Mouse (Mus musculus): ENCODE data around the gene Wdr11.

The Wdr11 gene

DNA sequence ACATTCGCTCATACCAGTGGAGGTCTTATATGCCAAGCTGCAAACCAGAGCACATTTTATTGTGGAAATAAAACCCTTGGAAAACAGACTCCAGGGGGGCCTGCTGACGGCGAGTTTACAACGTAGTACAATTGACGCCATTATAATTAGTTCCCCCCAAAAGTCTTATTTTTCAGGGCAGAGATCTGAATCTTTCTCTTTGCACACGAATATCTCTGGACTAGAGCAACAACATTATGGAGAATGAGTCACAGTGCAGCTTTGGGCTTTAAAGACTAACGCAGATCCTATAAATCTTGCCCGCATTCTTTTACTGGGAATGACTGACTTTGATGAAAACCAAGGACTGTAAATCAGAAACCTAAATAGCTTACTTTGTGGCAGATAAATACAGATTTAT lies 87.3 kb downstream of the Wdr11 start:
- in situ Hi-C loops (cut with MseI, MboI): no loop called here

DNA sequence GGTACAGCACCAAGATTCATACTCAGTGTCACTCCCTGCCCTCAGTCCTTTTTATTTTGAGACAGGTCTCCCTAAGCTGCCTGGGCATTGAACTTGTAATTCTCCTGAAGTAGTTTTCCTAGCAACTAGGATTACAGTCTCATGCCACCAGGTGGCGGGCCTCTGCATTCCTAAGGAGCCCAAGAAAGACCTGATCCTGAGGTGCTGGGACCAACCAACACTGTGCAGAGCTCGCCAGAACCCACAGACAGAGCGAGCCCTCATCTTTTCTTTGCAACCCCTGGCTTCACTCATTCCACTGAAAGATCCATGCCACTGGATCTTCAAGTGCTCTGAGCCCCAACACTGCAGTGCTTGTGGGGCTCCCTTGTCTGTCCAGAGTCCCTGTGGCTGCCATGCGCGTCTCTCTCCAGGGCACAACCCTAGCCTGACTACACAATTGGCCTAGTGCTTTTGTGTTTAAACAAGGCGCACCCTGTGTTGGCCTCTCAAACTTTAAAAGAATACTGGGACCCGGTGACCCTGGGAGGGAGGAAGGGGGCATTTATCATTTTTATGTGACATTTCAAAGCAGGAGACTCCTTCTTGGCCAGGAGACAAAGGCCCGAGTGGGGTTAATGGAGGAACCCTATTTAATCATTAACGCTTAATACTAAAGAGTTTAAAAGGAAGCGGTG lies 89.0 kb downstream of the Wdr11 start:
- in situ Hi-C loops (cut with MseI, MboI): no loop called here

DNA sequence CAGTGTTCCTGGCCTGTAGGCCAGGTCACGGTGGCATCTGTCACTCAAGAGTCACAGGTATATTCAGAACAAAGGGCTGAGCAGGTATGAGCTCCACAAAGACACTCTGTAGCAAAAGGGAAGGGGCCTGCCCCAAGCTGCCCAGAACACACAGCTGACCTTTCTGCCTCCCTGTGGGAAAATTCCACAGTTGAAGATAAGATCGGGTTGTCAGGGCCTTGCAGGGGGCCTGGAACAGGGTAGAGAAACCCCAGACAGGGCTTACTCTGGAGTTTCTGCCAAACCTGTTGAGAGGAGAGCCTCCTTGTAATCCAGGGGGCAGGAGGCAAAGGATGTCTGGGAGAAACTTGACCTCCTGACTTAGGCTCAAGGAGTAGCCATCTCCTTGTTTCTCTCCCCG lies 90.9 kb downstream of the Wdr11 start:
- in situ Hi-C loops (cut with MseI, MboI): no loop called here

GRCm38 (mm10) chr7:129685326-129685725 lies 93.7 kb downstream of the Wdr11 start:
- in situ Hi-C loops (cut with MseI, MboI): no loop called here
